Mouse (Mus musculus): ENCODE measurements around the gene Col4a2.

DNA sequence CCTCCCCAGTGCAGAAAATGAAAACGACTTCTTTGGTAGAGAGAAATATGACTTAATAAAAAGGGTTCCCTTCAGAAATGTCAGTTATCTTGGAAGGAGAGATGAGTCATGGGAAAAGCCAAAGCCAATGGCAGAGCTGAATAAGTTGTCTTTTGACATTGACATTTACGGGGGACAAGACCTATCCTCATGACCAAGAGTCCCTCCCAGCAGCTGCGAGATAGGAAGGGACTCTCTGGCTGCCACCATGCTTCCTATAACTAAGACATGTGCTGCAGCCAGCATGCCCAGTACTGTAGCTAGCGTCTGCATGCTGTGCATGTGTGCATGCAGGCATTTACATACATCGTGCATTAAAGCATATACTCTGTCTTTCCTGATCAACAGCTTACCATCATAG, 53.6 kb downstream of the Col4a2 start:
- no peak for TF ChIP-seq CTCF (IDR thresholded peaks at IDR 0.05; ENCODE audit: extremely low read depth, insufficient read depth, low read length)
- no peak for TF ChIP-seq POLR2A (IDR thresholded peaks at IDR 0.05; ENCODE audit: extremely low read depth, insufficient read depth, low read length)
